Mouse (Mus musculus) cerebellum, adult 2 months (tissue): ENCODE data around the gene Ccdc162. TPM values are rescaled to one million over a fixed set of nuclear protein-coding genes. Genes with fewer than 3 reads are reported as not detected.

Source experiments
- DNase-seq, 2 experiments: peaks; one replicate each; pipeline ENCODE4 v3.0.0; 2021
- H3K27ac ChIP-seq: fragments of 200-500 bp; 2 replicates; pipeline ENCODE4 v1.5.1; 2012; ENCODE audit warnings: low read length, control low read depth, inconsistent platforms; ENCODE audit not compliant: insufficient read depth
- H3K27me3 ChIP-seq: fragments of 200-500 bp; 2 replicates; pipeline ENCODE4 v1.6.1; 2012; ENCODE audit warnings: inconsistent platforms, mild to moderate bottlenecking, low read length, moderate library complexity; ENCODE audit not compliant: control insufficient read depth, insufficient read depth
- H3K4me1 ChIP-seq: fragments of 200-500 bp; 2 replicates; pipeline ENCODE4 v1.6.1; 2011; ENCODE audit warnings: low read length; ENCODE audit not compliant: control insufficient read depth, insufficient read depth
- H3K4me3 ChIP-seq: fragments of 200-500 bp; replicated peaks from 2 replicates; pipeline ENCODE3; 2011; ENCODE audit warnings: mild to moderate bottlenecking, low read depth, low read length, control low read depth; ENCODE audit not compliant: insufficient read depth
- CTCF ChIP-seq: fragments of 200-500 bp; IDR thresholded peaks from 2 replicates; pipeline ENCODE4 v1.5.1; 2011; ENCODE audit warnings: low read depth, mild to moderate bottlenecking, control low read depth, low read length, moderate library complexity, borderline replicate concordance; ENCODE audit not compliant: insufficient read depth
- POLR2A ChIP-seq: fragments of 200-500 bp; IDR thresholded peaks from 2 replicates; pipeline ENCODE4 v1.6.1; 2011; ENCODE audit warnings: low read length, control low read depth, borderline replicate concordance; ENCODE audit not compliant: insufficient read depth
- WGBS: fragments of 180-500 bp; shearing (Covaris S2); methylation state at CpG from one replicate; pipeline ENCODE4 v1.1.7; 2018; 5-methylcytosine and 5-hydroxymethylcytosine counted together
- polyA plus RNA-seq: library from polyadenylated mRNA; depleted of rRNA; stranded (reverse); fragments of >200 nt; gene quantifications from 2 replicates; pipeline ENCODE4 v1.2.3, GENCODE M21; 2012

The Ccdc162 gene
- polyA plus RNA-seq, 1 experiment, result 1.4 TPM

DNA sequence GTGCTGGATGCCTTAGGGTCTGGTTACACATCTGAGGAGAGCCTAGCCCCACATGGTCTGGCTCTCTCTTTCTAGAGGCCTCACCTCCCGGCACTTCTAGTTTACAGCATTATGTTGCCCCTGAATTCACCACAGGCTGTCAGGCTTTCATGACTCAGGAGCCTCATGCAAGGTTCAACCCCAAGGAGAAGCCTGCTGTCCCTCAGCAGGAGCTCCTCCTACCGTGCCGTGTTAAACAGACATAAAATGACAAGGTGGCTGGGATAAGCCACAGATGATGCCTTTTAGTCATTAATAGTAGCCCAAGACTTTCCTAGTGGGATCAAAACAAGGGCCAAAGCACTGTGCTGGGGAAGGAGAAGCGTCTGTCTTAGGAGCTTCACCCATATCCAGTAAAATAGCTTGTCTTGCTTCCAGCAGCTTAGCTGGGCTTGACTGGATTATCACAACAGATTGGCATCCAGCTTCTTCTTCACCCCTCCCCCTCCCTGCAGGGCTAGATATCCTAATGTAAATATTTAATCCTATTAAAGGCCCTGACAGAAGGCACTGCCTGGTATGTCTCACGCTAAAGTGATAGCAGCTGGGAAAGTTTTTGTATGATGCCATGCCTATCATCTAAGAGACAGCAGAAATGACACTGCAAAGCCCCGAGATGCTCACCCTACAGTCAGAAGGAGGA, 64.2 kb downstream of the Ccdc162 start:
- H3K4me3 ChIP-seq, result no peak overlapping the region
- no peak for TF ChIP-seq POLR2A
- no peak for TF ChIP-seq CTCF
- WGBS, result 36% methylated on average over 6 of the region's 6 CpGs
- H3K27ac ChIP-seq, result no peak overlapping the region
- no peaks in the 10 kb centered on the region for H3K27me3 ChIP-seq
- no peaks in the 10 kb centered on the region for H3K4me1 ChIP-seq
- no peak for DNase-seq

GRCm38 (mm10) chr10:41651532-41651931, 64.9 kb downstream of the Ccdc162 start:
- DNase-seq, result no peak
- Histone ChIP-seq H3K27me3 (no peaks in the 10 kb centered on the region), H3K4me3 (no peak overlapping the region), H3K27ac (no peak overlapping the region), H3K4me1 (peaks cover 3% of the 10 kb centered on the region)
- no peak for TF ChIP-seq POLR2A
- no peak for TF ChIP-seq CTCF
- WGBS, result 75% methylated on average over 3 of the region's 3 CpGs

- DNase-seq, result no peak
- Histone ChIP-seq H3K27me3 (no peaks in the 10 kb centered on the region), H3K27ac (no peak overlapping the region), H3K4me3 (no peak overlapping the region), H3K4me1 (peaks cover 3% of the 10 kb centered on the region)
- TF ChIP-seq POLR2A, result no peak
- no peak for TF ChIP-seq CTCF
- 86% methylated on average over 5 of the region's 5 CpGs for WGBS
Measured at GRCm38 (mm10) chr10:41649186-41649585, 67.2 kb downstream of the Ccdc162 start.

DNA sequence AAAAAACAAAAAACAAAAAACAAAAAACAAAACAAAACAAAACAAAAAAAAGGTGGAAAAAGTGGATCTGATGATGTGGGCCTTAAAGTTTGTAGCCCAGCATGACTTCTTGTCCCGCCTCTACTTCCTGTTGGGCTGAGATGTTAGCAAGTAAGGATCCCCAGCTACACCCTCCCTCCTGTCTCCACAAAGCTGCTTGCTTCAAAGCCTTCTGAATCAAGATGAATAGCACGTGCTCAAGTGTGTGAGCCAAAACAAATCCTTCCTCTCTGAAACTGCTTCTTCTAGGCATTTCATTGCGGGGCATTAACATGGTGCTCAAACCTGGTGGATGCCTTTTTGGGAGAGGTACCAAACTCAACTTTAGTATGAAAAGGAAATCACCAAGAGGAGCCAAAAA, 77.7 kb downstream of the Ccdc162 start:
- Histone ChIP-seq H3K4me1 (no peaks in the 10 kb centered on the region), H3K27me3 (no peaks in the 10 kb centered on the region), H3K27ac (no peak overlapping the region), H3K4me3 (no peak overlapping the region)
- TF ChIP-seq POLR2A (no peak), CTCF (no peak)
- DNase-seq, result no peak
- WGBS, result 84% methylated on average over 3 of the region's 3 CpGs

DNA sequence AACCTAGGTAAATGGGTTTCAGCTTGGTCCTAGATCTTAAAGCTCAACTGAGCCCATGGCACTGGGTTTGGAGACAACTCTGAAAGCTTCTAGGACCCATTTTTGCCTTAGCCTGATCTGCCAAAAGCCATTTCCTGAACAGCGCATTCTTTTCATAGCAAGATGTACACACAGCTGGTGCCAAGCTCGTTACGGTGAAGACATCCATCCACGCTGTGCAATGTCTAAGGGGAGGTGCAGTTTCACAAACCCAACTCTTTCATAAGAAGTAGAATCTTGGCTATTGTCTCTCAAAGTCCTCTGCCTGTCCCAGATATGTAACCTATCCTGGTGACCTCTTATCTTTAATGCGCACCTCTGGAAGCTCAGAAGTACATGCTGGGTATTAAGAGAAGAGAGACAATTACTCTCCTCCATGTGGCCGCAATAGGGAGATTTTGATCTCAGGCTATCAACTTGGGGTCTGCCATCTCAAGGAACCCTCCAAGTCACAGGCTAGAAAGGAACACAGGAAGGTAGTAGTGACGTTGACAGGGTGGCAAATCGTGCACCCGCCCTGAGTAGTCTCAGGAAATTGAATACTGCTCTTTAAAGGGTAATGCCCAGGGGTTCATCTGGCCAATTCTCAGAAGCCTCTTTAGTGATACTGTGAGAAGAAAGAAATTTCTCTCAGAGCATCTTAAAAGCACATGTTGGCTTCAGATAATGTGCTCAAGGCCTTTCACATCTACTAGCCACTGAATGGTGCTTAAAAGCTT, 81.0 kb downstream of the Ccdc162 start:
- no peak for TF ChIP-seq POLR2A
- no peak for TF ChIP-seq CTCF
- WGBS, result 72% methylated on average over 9 of the region's 9 CpGs
- no peak overlapping the region for H3K27ac ChIP-seq
- DNase-seq, result no peak
- no peaks in the 10 kb centered on the region for H3K4me1 ChIP-seq
- no peaks in the 10 kb centered on the region for H3K27me3 ChIP-seq
- H3K4me3 ChIP-seq, result no peak overlapping the region

DNA sequence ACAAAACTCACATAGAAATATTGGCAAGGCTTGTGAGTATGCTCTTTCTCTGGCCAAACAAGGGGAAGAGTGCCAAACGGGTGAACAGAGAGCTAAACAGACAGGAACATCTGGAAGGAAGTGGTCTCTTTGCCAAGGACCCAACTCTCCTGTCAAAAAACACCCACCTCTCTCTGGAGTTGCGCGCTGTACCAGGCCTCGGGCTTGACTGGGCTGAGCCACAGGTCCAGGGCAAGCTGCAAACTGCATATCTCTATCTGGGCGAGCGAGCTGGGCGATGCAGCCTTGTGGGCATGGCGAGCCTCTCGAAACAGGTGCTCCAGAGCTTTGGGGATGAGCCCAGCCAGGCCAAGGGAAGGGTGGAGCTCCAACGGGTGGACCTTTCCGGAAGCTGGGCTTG, 82.6 kb downstream of the Ccdc162 start:
- H3K4me3 ChIP-seq, result no peak overlapping the region
- DNase-seq, result no peak
- WGBS, result 53% methylated on average over 11 of the region's 11 CpGs
- H3K27me3 ChIP-seq, result no peaks in the 10 kb centered on the region
- H3K27ac ChIP-seq, result no peak overlapping the region
- no peaks in the 10 kb centered on the region for H3K4me1 ChIP-seq
- no peak for TF ChIP-seq CTCF
- no peak for TF ChIP-seq POLR2A

DNA sequence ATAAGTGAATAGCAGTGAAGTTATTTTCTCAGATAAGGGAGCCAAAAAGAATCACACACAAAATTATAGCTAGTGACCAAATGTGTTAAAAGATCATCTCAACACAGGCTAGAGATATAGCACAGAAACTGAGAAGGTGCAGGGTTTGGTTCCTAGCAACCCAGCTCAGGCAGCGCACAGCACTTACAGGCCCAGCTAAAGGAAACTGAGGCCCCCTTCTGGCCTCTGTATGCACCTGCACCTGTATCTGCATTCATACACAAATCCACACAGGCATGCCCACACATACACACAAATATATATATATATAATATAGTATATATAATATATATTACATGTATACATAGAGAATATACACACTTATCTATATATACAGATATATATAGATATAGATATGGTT, 84.4 kb downstream of the Ccdc162 start:
- no peak overlapping the region for H3K27ac ChIP-seq
- TF ChIP-seq POLR2A (no peak), CTCF (no peak)
- DNase-seq, result no peak
- H3K4me3 ChIP-seq, result no peak overlapping the region
- H3K4me1 ChIP-seq, result no peaks in the 10 kb centered on the region
- WGBS, result 98% methylated on average over 1 of the region's 1 CpGs
- H3K27me3 ChIP-seq, result no peaks in the 10 kb centered on the region

- WGBS, result 90% methylated on average over 3 of the region's 3 CpGs
- Histone ChIP-seq H3K27ac (no peak overlapping the region), H3K4me1 (no peaks in the 10 kb centered on the region), H3K4me3 (no peak overlapping the region), H3K27me3 (no peaks in the 10 kb centered on the region)
- DNase-seq, result no peak
- TF ChIP-seq POLR2A (no peak), CTCF (no peak)
Measured at GRCm38 (mm10) chr10:41626996-41627395, 89.4 kb downstream of the Ccdc162 start.
